Mouse (Mus musculus): ENCODE results near the gene Fam229b. TPM values are rescaled to one million over a fixed set of nuclear protein-coding genes. Genes with fewer than 3 reads are reported as not detected.

The Fam229b gene
- polyA plus RNA-seq, 1 experiment from 2014 or later, result 8.0 TPM

DNA sequence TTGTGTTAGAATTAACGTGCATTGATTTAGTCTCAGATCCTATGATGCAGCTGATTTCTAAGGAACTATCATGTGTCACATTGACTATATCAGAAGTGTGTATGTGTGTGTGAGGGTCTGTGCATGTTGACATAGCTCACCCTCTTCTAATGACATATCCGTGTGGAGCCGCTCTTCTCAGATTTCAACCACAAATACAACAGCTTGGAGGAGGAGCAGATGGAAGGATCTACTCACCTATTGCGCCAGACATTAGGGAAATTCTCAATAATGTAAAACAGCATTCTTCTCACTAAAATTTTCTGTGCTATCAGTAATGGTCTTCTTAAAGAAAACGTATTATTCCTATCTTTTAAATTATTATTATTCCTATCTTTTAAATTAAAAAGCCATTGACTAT is 23.0 kb upstream of the Fam229b start:
- 82% methylated on average over 5 of the region's 5 CpGs for WGBS

DNA sequence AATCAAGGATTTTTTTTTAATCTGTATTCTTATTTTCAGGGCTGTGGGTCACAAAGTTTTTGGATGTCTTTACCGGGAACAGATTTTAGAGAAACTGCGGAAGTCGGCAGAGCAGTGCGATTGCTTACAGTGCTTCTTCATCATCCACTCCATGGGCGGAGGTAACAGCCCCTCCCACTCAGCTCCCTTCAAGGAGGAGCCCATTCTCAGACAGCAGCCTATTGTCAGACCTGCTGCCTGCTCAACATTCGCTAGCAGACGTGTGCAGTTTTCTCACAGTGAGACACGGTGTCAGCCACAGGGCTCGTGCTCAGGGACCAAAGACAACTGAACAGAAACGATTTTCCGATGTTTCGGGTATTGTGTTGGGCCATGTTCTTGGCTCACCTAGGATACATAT is 8.5 kb upstream of the Fam229b start:
- no peak overlapping the region for H3K9ac ChIP-seq (ENCODE audit: low read length)
- no peak overlapping the region for H3K4me3 ChIP-seq (ENCODE audit: low read depth, low read length)
- 89% methylated on average over 12 of the region's 12 CpGs for WGBS
- ATAC-seq (replicated peaks; ENCODE audit: low FRiP score, low TSS enrichment, low read depth) (no peak), DNase-seq (ENCODE audit: low spot score) (no peak)
- no peaks in the 10 kb centered on the region for H3K27me3 ChIP-seq (replicated peaks; ENCODE audit: control insufficient read depth, insufficient read depth, low read length)
- no peaks in the 10 kb centered on the region for H3K4me1 ChIP-seq (replicated peaks; ENCODE audit: control insufficient read depth, insufficient read depth, low read length)
- no peaks in the 10 kb centered on the region for H3K9me3 ChIP-seq (ENCODE audit: control insufficient read depth, low read length)
- H3K36me3 ChIP-seq (ENCODE audit: control insufficient read depth, insufficient read depth, low read length), result peaks cover 80% of the 10 kb centered on the region
- H3K4me2 ChIP-seq (ENCODE audit: low read length), result no peak overlapping the region
- H3K27ac ChIP-seq (ENCODE audit: low read depth), result no peak overlapping the region

More for the DNA sequence above, 23.0 kb upstream of the Fam229b start:
- H3K36me3 ChIP-seq (ENCODE audit: control insufficient read depth, insufficient read depth, low read length), result no peaks in the 10 kb centered on the region
- no peaks in the 10 kb centered on the region for H3K27me3 ChIP-seq (replicated peaks; ENCODE audit: control insufficient read depth, insufficient read depth, low read length)
- no peaks in the 10 kb centered on the region for H3K9me3 ChIP-seq (ENCODE audit: control insufficient read depth, low read length)
- H3K27ac ChIP-seq (ENCODE audit: low read depth), result no peak overlapping the region
- H3K4me1 ChIP-seq (replicated peaks; ENCODE audit: control insufficient read depth, insufficient read depth, low read length), result no peaks in the 10 kb centered on the region
- no peak for DNase-seq (ENCODE audit: low spot score)
- no peak overlapping the region for H3K4me3 ChIP-seq (ENCODE audit: low read depth, low read length)
- H3K4me2 ChIP-seq (ENCODE audit: low read length), result no peak overlapping the region
- no peak overlapping the region for H3K9ac ChIP-seq (ENCODE audit: low read length)
- ATAC-seq (replicated peaks; ENCODE audit: low FRiP score, low TSS enrichment, low read depth), result no peak

DNA sequence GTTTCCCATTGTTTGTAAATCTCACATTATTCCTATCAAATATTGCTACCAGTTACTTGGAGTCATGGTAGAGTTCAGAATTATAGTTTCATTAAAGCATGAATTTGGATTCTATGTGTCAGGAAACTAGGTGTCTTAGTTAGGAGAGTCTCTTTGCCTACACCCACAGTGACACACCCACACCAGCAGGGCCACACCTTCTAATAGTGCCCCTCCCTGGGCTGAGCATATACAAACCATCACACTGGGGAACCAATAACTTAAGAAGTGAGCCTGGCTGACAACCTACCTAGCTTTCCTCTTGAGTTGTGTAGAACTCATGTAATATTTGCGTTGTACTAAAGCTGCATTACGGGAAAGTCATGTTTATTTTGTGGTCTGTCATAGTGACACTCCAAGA is 7.7 kb upstream of the Fam229b start:
- H3K4me2 ChIP-seq (ENCODE audit: low read length), result no peak overlapping the region
- H3K27ac ChIP-seq (ENCODE audit: low read depth), result no peak overlapping the region
- 94% methylated on average over 2 of the region's 2 CpGs for WGBS
- H3K4me3 ChIP-seq (ENCODE audit: low read depth, low read length), result no peak overlapping the region
- ATAC-seq (replicated peaks; ENCODE audit: low FRiP score, low TSS enrichment, low read depth) (no peak), DNase-seq (ENCODE audit: low spot score) (no peak)
- H3K9ac ChIP-seq (ENCODE audit: low read length), result no peak overlapping the region
- peaks cover 74% of the 10 kb centered on the region for H3K36me3 ChIP-seq (ENCODE audit: control insufficient read depth, insufficient read depth, low read length)
- no peaks in the 10 kb centered on the region for H3K27me3 ChIP-seq (replicated peaks; ENCODE audit: control insufficient read depth, insufficient read depth, low read length)
- H3K9me3 ChIP-seq (ENCODE audit: control insufficient read depth, low read length), result no peaks in the 10 kb centered on the region
- H3K4me1 ChIP-seq (replicated peaks; ENCODE audit: control insufficient read depth, insufficient read depth, low read length), result no peaks in the 10 kb centered on the region

DNA sequence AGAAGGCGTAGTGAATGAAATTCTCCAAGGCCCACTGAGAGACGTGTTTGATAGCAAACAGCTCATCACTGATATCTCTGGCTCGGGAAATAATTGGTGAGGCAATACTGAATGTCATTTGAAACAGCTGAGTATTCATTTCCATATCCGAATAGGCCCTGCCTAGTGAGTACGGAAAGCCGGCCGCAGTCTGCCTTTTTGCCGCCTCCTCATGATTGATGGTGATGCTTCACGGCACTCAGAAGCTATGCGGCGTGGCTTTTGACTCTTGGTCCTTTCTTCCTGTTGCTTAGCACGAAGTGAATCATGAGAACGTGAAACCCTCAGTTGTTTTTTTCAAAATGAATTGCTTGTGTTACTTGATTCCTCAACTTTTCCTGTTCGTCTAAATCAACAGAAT is 7.1 kb upstream of the Fam229b start:
- ATAC-seq (replicated peaks; ENCODE audit: low FRiP score, low TSS enrichment, low read depth) (no peak), DNase-seq (ENCODE audit: low spot score) (no peak)
- Histone ChIP-seq H3K4me3 (ENCODE audit: low read depth, low read length) (no peak overlapping the region), H3K9me3 (ENCODE audit: control insufficient read depth, low read length) (no peaks in the 10 kb centered on the region), H3K4me1 (replicated peaks; ENCODE audit: control insufficient read depth, insufficient read depth, low read length) (no peaks in the 10 kb centered on the region), H3K4me2 (ENCODE audit: low read length) (no peak overlapping the region), H3K36me3 (ENCODE audit: control insufficient read depth, insufficient read depth, low read length) (peaks cover 68% of the 10 kb centered on the region), H3K27me3 (replicated peaks; ENCODE audit: control insufficient read depth, insufficient read depth, low read length) (no peaks in the 10 kb centered on the region), H3K27ac (ENCODE audit: low read depth) (no peak overlapping the region), H3K9ac (ENCODE audit: low read length) (no peak overlapping the region)
- WGBS, result 71% methylated on average over 14 of the region's 14 CpGs

DNA sequence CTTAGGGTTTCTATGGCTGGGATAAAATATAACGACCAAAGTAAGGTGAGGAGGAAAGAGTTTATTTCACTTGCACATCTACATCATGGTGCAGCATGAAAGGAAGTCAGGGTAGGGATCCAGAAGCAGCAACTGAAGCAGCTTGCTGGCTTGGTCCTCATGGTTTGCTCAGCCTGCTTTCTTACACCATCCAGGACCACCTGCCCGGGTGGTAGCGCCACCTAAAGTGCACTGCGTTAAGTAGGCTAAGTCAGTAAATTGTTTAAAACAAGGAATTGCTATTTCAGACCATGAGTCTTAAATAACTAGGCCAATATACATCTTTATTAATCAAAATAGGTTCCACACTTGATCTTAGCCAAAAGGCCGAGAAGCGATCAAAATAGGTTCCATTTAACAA is 5.0 kb upstream of the Fam229b start:
- H3K27me3 ChIP-seq (replicated peaks; ENCODE audit: control insufficient read depth, insufficient read depth, low read length), result no peaks in the 10 kb centered on the region
- 86% methylated on average over 6 of the region's 6 CpGs for WGBS
- no peaks in the 10 kb centered on the region for H3K9me3 ChIP-seq (ENCODE audit: control insufficient read depth, low read length)
- H3K4me2 ChIP-seq (ENCODE audit: low read length), result no peak overlapping the region
- H3K9ac ChIP-seq (ENCODE audit: low read length), result no peak overlapping the region
- H3K36me3 ChIP-seq (ENCODE audit: control insufficient read depth, insufficient read depth, low read length), result peaks cover 50% of the 10 kb centered on the region
- H3K4me3 ChIP-seq (ENCODE audit: low read depth, low read length), result no peak overlapping the region
- peaks cover 6% of the 10 kb centered on the region for H3K4me1 ChIP-seq (replicated peaks; ENCODE audit: control insufficient read depth, insufficient read depth, low read length)
- ATAC-seq (replicated peaks; ENCODE audit: low FRiP score, low TSS enrichment, low read depth), result no peak
- no peak for DNase-seq (ENCODE audit: low spot score)
- no peak overlapping the region for H3K27ac ChIP-seq (ENCODE audit: low read depth)

DNA sequence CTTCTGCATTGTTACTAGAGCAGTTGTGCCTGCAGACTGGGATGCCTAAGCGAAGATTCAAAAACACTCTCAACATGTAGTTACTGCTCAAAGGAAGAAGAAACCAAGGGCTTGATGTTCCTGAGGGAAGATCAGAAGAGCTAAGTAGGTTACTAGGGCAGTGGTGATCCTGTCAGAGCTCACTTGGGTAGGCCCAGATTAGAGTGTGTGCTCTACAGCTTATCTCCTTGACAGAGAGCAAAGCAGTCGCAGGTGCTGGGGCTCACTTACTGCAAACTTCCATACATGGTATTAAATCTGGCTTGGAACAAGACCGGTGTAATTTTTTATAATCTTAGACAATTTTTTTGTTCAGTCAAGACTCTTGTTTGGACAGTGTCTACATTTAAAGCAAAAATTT is 4.1 kb upstream of the Fam229b start:
- DNase-seq (ENCODE audit: low spot score) (no peak), ATAC-seq (replicated peaks; ENCODE audit: low FRiP score, low TSS enrichment, low read depth) (no peak)
- WGBS, result 88% methylated on average over 3 of the region's 3 CpGs
- no peak overlapping the region for H3K4me2 ChIP-seq (ENCODE audit: low read length)
- H3K9me3 ChIP-seq (ENCODE audit: control insufficient read depth, low read length), result no peaks in the 10 kb centered on the region
- no peak overlapping the region for H3K27ac ChIP-seq (ENCODE audit: low read depth)
- peaks cover 40% of the 10 kb centered on the region for H3K36me3 ChIP-seq (ENCODE audit: control insufficient read depth, insufficient read depth, low read length)
- no peak overlapping the region for H3K9ac ChIP-seq (ENCODE audit: low read length)
- H3K27me3 ChIP-seq (replicated peaks; ENCODE audit: control insufficient read depth, insufficient read depth, low read length), result no peaks in the 10 kb centered on the region
- H3K4me3 ChIP-seq (ENCODE audit: low read depth, low read length), result no peak overlapping the region
- peaks cover 9% of the 10 kb centered on the region for H3K4me1 ChIP-seq (replicated peaks; ENCODE audit: control insufficient read depth, insufficient read depth, low read length)

DNA sequence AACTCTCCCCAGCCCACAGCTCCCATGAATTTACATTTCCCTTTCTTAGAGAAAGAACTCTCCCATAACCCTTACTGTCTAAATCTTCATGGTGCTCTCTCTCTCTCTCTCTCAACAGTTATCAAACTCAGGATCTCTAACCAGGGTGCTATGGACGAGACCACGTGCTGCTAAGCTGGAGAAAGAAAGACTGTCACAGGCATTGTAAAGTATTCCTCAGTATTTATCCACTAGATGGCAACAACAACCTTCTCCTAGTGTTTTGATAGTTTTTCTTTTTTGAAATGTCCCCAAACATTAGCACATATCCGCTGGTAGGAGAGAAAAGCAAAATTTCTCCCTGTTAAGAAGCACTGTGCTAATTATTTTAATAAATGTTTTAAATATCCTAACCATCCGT is 12.3 kb downstream of the Fam229b start:
- Histone ChIP-seq H3K27ac (ENCODE audit: low read depth) (no peak overlapping the region), H3K4me1 (replicated peaks; ENCODE audit: control insufficient read depth, insufficient read depth, low read length) (no peaks in the 10 kb centered on the region), H3K27me3 (replicated peaks; ENCODE audit: control insufficient read depth, insufficient read depth, low read length) (no peaks in the 10 kb centered on the region), H3K9ac (ENCODE audit: low read length) (no peak overlapping the region), H3K4me2 (ENCODE audit: low read length) (no peak overlapping the region), H3K36me3 (ENCODE audit: control insufficient read depth, insufficient read depth, low read length) (no peaks in the 10 kb centered on the region), H3K4me3 (ENCODE audit: low read depth, low read length) (no peak overlapping the region), H3K9me3 (ENCODE audit: control insufficient read depth, low read length) (no peaks in the 10 kb centered on the region)
- WGBS, result 36% methylated on average over 4 of the region's 4 CpGs
- no peak for ATAC-seq (replicated peaks; ENCODE audit: low FRiP score, low TSS enrichment, low read depth)
- no peak for DNase-seq (ENCODE audit: low spot score)

DNA sequence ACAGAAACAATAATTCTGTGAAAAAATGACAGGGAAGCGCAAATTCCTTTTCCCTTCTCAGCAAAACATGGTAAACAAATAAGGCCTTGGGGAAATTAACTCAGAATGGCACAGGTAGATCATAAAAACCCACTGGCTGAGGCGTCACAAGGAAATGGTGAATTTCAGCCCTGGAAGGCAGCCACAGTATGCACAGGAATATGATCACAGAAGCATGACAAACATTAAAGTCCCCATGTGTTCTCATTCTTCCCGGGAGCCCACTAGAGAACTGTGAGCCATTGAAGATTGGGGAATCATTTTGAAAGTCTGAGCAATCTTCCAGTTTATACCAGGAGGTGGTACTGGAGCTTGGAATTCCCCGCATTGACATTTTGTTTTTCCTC is 24.2 kb downstream of the Fam229b start:
- Histone ChIP-seq H3K9me3 (ENCODE audit: control insufficient read depth, low read length) (no peaks in the 10 kb centered on the region), H3K4me3 (ENCODE audit: low read depth, low read length) (no peak overlapping the region), H3K4me1 (replicated peaks; ENCODE audit: control insufficient read depth, insufficient read depth, low read length) (no peaks in the 10 kb centered on the region), H3K27me3 (replicated peaks; ENCODE audit: control insufficient read depth, insufficient read depth, low read length) (no peaks in the 10 kb centered on the region), H3K4me2 (ENCODE audit: low read length) (no peak overlapping the region), H3K36me3 (ENCODE audit: control insufficient read depth, insufficient read depth, low read length) (peaks cover 8% of the 10 kb centered on the region), H3K9ac (ENCODE audit: low read length) (no peak overlapping the region), H3K27ac (ENCODE audit: low read depth) (no peak overlapping the region)
- DNase-seq (ENCODE audit: low spot score), result no peak
- WGBS, result 56% methylated on average over 4 of the region's 4 CpGs
- ATAC-seq (replicated peaks; ENCODE audit: low FRiP score, low TSS enrichment, low read depth), result no peak

DNA sequence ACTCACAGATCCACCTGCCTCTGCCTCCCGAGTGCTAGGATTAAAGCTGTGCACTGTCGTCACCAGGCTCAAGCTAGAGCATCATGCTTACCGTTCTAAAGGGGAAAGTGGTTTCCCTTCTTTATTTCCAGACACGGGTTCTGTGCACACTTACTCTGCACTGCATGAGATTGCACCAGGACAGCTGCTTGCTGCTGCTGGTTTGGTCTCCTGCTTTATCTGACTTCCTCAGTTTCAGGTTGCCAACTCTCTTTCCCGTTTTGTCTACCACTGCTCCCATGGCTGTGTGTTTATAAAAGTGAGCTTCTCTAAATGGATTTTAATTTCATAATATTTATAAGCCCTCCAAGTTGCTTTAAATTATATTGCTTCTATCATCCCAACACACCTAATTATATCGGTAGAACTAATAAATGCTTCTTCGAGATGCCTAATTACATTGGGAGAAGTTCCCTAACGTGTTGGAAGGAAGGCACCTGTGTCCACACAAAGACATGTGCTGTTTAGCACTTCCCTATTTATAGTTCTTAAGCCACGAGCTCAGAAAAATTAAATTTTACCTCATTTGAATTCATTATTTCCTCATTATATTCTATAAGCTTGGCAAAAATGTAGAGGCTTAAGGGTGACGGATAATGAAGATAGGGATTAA is 24.8 kb downstream of the Fam229b start:
- ATAC-seq (replicated peaks; ENCODE audit: low FRiP score, low TSS enrichment, low read depth) (no peak), DNase-seq (ENCODE audit: low spot score) (no peak)
- Histone ChIP-seq H3K9ac (ENCODE audit: low read length) (no peak overlapping the region), H3K27ac (ENCODE audit: low read depth) (no peak overlapping the region), H3K4me2 (ENCODE audit: low read length) (no peak overlapping the region), H3K4me3 (ENCODE audit: low read depth, low read length) (no peak overlapping the region), H3K4me1 (replicated peaks; ENCODE audit: control insufficient read depth, insufficient read depth, low read length) (no peaks in the 10 kb centered on the region), H3K27me3 (replicated peaks; ENCODE audit: control insufficient read depth, insufficient read depth, low read length) (no peaks in the 10 kb centered on the region), H3K9me3 (ENCODE audit: control insufficient read depth, low read length) (no peaks in the 10 kb centered on the region), H3K36me3 (ENCODE audit: control insufficient read depth, insufficient read depth, low read length) (peaks cover 8% of the 10 kb centered on the region)
- WGBS, result 64% methylated on average over 10 of the region's 10 CpGs

All from intestine, embryonic 14.5 days (tissue).